Mouse (Mus musculus) ovary, postnatal 10 days (tissue): ENCODE results near the gene Sprr2f.

Experiments
- DNase-seq: peaks from one replicate; pipeline ENCODE4 v3.0.0; 2022; ENCODE audit warnings: low spot score

Sprr2f gene

GRCm38 (mm10) chr3:92364887-92365286, at the start of gene Sprr2f:
Gene Sprr2f (plus strand): TSS chr3:92365187.
- DNase-seq = no peak

DNA sequence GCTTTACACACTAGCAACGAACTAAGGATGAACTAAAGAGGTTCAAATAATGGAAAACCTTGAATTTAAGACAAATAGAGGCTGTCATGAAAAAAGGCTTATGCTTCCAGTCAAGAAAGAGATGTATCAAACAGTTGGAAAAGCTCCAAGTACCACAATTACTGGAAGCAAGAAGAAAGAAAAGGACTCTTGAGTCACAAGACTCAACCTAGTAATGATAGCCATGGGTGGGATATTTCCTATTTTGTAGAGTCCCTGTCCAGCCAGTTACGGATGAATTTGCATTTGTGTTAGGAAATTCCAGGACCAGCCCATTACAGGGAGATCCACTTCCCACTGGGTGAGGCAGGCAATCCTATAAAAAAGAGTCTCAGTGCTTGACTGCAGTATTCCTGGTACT, 48.7 kb upstream of the Sprr2f start, which contains the start of gene Sprr2b:
Sprr2b (plus strand) TSS at position 301 of the 400 bp plus-strand sequence.
- DNase-seq = no peak

DNA sequence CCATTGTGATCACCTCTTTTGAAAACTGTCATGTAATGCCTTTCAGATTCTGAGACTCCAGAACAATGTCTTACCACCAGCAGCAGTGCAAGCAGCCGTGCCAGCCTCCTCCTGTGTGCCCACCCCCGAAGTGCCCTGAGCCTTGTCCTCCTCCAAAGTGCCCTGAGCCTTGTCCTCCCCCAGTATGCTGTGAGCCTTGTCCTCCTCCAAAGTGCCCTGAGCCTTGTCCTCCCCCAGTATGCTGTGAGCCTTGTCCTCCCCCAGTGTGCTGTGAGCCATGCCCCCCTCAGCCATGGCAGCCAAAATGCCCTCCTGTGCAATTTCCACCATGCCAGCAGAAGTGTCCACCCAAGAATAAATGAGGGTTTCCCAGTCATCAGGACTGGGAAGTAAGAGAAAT, 47.6 kb upstream of the Sprr2f start:
- DNase-seq = no peak

DNA sequence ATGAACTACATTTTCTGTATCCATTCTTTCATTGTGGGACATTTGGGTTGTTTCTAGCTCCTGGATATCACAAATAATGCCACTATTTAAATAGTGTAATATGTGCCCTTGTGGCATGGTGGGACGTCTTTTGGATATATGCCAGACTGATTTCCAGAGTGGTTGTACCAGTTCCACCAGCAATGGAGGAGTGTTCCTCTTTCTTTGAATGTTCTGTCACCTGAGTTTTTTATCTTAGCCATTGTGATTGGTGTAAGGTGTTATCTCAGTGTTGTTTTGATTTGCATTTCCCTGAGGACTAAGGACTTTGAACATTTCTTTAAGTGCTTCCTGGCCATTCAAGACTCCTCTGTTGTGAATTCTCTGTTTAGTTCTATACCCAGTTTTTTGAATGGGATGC, 28.7 kb upstream of the Sprr2f start:
- no peak for DNase-seq

GRCm38 (mm10) chr3:92338840-92339239, 26.1 kb upstream of the Sprr2f start, which contains the start of gene Sprr2d:
Gene Sprr2d (plus strand): TSS chr3:92339140.
- DNase-seq = no peak

DNA sequence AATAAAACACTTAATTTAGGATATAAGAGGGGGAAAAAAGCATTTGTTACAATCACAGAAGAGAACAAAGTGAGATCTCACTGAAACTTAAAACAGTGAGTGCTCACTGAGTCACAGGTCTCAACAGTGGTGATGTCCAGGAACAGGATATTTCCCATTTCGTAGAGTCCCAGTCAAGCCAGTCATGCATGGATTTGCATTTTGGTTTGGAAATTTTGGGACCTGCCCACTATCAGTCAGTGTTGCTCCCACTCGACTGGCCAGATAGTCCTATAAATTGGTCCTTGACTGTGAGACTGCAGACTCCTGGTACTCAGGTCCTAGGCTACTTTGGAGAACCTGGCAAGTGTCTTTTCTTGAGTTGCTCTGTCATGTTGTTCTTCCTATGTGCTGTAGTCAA, 13.1 kb upstream of the Sprr2f start, which contains the start of gene Sprr2e:
Sprr2e (plus strand) TSS at position 301 of the 400 bp plus-strand sequence.
- DNase-seq = no peak

DNA sequence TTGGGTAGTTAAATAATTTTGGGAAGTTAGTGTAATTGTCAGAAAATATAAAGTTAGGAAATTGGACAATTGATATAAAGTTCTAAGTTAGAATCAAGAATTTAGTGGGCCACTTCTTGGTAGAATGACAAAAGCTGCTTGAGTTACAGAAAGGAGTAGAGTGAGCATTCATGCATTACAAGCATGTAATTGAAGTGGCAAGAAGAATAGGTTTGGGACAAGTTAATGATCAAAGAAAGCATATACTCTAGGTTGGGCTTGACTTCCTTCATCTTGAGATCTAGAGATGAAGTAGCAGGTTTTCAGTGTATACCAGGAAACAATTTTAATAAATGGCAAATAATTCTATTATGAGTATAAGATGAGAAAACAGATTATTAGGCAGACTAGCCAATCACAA, 3.4 kb upstream of the Sprr2f start:
- no peak for DNase-seq

- DNase-seq = no peak
Measured at GRCm38 (mm10) chr3:92373613-92374012, 8.6 kb downstream of the Sprr2f start.

DNA sequence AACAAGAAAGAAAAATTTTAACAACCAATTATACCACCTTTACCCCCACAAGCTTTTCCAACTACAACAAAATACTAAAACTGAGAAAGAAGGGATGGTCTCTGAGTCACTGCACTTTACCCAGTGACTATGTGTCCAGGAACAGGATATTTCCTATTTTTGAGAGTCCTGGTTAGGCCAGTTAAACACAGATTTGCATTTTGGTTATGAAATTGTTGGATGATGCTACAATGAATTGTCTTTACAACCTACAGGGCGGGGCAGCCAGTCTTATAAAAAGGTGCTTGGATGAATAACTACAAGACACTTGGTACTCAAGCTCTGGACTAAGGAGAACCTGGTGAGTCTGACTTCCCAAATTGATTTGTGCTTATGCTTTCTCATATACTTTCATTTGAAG, 20.4 kb downstream of the Sprr2f start, which contains the start of gene Sprr2h:
Sprr2h (plus strand) TSS at position 301 of the 400 bp plus-strand sequence.
- DNase-seq = no peak

- DNase-seq = no peak
Measured at GRCm38 (mm10) chr3:92394301-92394700, 29.3 kb downstream of the Sprr2f start.

DNA sequence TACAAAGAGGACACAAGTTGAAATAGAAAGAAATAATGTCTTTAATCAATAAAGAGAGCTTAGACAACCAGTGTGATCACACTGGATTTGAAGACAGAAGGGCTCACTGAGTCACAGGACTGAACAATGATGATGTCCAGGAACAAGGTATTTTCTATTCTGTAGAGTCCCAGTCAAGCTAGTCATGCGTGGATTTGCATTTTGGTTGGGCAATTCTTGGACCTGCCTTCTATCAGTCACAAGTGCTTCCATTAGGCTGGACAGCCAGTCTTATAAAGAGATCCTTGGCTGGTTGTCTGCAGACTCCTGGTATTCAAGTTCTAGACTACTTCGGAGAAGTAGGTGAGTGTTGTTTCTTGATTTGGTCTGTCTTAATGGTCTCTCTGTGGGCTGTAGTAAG, 42.7 kb downstream of the Sprr2f start, which contains the start of gene Sprr2i:
Sprr2i (plus strand) TSS at position 301 of the 400 bp plus-strand sequence.
- no peak for DNase-seq
